Mouse (Mus musculus): ENCODE data around the gene Tas2r140. TPM values are rescaled to one million over a fixed set of nuclear protein-coding genes. Genes with fewer than 3 reads are reported as not detected.

Gene Tas2r140
- polyA plus RNA-seq (2015; fragmentation: Nextera tagmentation; extraction: Ambion mirVana): not detected in 2 replicates

DNA sequence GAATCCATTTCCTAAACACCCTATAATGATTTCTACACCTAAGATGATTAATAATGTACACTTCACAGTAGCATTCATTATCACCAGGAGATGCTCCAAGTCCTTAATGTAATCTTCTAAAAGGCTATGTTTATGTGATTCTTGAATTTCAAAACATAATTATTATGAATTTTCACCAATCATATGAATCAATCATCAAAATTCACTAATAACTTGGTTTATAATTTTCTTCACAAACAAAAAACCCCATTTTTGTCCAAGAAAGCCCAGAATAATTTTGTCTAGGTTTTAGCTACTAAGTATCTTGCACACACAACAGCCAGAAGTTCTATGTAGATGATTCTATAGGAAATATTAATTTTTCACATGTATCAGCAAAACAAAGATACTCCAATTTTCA lies at the start of gene Tas2r140:
TSS of gene Tas2r140 (minus strand) at position 101 of the 400 bp plus-strand sequence.
- Histone ChIP-seq H3K4me3 (no peak within 1 kb of the TSS), H3K36me3 (no peaks in the 10 kb centered on the region), H3K9me3 (no peaks in the 10 kb centered on the region), H3K27me3 (replicated peaks) (no peaks in the 10 kb centered on the region), H3K9ac (no peak within 1 kb of the TSS), H3K4me1 (no peaks in the 10 kb centered on the region), H3K27ac (replicated peaks) (no peak within 1 kb of the TSS), H3K4me2 (no peak within 1 kb of the TSS)
- ATAC-seq (ENCODE audit: extremely low read depth, insufficient number of reproducible peaks, low FRiP score, low TSS enrichment): no peak

DNA sequence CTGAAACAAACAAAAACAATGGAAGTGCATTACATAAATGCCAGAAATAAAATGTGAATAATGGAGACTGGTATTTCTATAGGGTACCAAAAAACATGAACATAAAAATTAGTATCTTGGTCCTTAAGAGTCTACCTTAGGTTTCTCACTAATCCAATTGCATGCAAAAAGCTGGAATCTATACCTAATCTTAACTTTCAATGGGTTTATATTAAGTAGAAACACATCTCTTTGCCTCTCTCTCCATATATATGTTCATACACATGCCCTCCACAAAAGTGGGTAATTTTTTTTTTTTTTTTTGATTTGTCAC lies 48.9 kb upstream of the Tas2r140 start, which contains the start of gene Smim10l1:
TSS of gene Smim10l1 (plus strand) at position 301 of the 313 bp plus-strand sequence.
- peaks cover 18% of the 10 kb centered on the region for H3K36me3 ChIP-seq
- peak within 1 kb of the TSS; percentile 78 for H3K4me2 ChIP-seq
- no peaks in the 10 kb centered on the region for H3K9me3 ChIP-seq
- no peak for ATAC-seq (ENCODE audit: extremely low read depth, insufficient number of reproducible peaks, low FRiP score, low TSS enrichment)
- H3K27me3 ChIP-seq (replicated peaks): no peaks in the 10 kb centered on the region
- H3K4me1 ChIP-seq: peaks cover 7% of the 10 kb centered on the region
- H3K4me3 ChIP-seq: peak within 1 kb of the TSS; percentile 84
- peak within 1 kb of the TSS; percentile 98 for H3K27ac ChIP-seq (replicated peaks)
- peak within 1 kb of the TSS; percentile 97 for H3K9ac ChIP-seq

DNA sequence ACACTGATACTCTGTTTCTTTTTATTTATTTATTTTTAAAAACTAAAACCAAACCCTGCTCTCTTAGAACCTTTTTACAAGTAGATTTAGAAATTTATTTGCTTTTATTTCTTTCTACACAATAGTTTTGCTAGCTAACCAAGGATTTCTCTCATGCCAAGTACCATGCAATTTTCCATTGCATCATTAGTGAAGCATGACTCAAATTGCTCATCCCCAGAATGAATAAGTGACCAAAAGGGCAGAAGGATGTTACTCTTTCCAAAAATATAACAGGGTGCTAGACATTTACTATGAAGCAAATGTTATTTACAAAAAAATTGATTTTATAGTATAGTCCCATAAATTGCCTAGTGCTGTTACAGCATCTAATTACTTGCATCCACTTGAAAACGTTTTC lies 46.8 kb upstream of the Tas2r140 start:
- no peaks in the 10 kb centered on the region for H3K27me3 ChIP-seq (replicated peaks)
- WGBS: 42% methylated on average over 1 of the region's 1 CpGs
- no peak for ATAC-seq (ENCODE audit: extremely low read depth, insufficient number of reproducible peaks, low FRiP score, low TSS enrichment)
- no peak overlapping the region for H3K27ac ChIP-seq (replicated peaks)
- no peak overlapping the region for H3K4me3 ChIP-seq
- H3K36me3 ChIP-seq: peaks cover 1% of the 10 kb centered on the region; the same call in 1 of the 2 replicates
- peaks cover 7% of the 10 kb centered on the region for H3K4me1 ChIP-seq
- H3K4me2 ChIP-seq: no peak overlapping the region
- H3K9me3 ChIP-seq: no peaks in the 10 kb centered on the region
- H3K9ac ChIP-seq: no peak overlapping the region

DNA sequence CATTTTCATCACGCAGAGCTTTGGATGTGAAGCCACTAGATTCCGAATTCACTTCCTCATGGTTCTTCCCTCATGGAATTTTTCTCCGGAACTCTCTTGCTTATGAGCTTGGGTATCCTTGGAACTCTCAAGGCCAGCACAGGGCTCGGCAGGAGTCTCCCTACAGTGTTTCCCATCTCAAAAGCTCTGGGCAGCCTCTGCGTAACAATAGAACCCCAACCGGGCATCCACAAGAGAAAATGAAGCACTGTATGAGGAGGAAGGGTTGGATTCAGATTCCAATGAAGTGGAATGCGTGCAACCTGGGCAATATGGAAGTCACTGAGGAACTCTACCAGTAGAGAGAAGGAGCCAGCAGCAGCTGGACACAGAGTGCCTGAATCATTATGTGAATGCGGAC lies 36.6 kb upstream of the Tas2r140 start:
- Histone ChIP-seq H3K27me3 (replicated peaks) (no peaks in the 10 kb centered on the region), H3K27ac (replicated peaks) (no peak overlapping the region), H3K9me3 (no peaks in the 10 kb centered on the region), H3K4me2 (no peak overlapping the region), H3K4me3 (no peak overlapping the region), H3K9ac (no peak overlapping the region), H3K4me1 (no peaks in the 10 kb centered on the region), H3K36me3 (no peaks in the 10 kb centered on the region)
- ATAC-seq (ENCODE audit: extremely low read depth, insufficient number of reproducible peaks, low FRiP score, low TSS enrichment): no peak
- 78% methylated on average over 8 of the region's 8 CpGs for WGBS

DNA sequence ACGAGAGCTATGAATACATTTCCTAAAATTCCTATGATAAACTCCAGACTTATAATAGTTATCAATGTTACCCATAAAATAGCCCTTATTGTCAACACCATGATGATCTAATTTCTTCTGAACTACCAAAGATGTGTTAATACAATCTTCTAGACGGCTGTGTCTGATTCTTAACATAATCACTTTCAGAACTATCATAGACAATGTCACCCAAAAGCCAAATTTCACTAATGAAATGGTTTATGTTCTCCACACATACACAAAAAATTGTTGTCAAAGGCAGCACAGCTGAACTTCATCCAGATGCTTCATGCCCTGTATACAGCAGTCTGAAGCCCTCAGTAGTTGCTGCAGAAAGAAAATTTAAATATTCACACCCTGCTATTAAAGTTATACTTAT lies 18.6 kb downstream of the Tas2r140 start, which contains the start of gene Tas2r103:
TSS of gene Tas2r103 (minus strand) at position 101 of the 400 bp plus-strand sequence.
- no peak within 1 kb of the TSS for H3K9ac ChIP-seq
- H3K4me1 ChIP-seq: no peaks in the 10 kb centered on the region
- H3K9me3 ChIP-seq: no peaks in the 10 kb centered on the region
- 64% methylated on average over 2 of the region's 2 CpGs for WGBS
- H3K36me3 ChIP-seq: no peaks in the 10 kb centered on the region
- H3K27me3 ChIP-seq (replicated peaks): no peaks in the 10 kb centered on the region
- no peak within 1 kb of the TSS for H3K27ac ChIP-seq (replicated peaks)
- no peak within 1 kb of the TSS for H3K4me2 ChIP-seq
- ATAC-seq (ENCODE audit: extremely low read depth, insufficient number of reproducible peaks, low FRiP score, low TSS enrichment): no peak
- no peak within 1 kb of the TSS for H3K4me3 ChIP-seq

Other genes starting within 250 kb of the Tas2r140 start
- not detected in 2 replicates for gene Tas2r123, start 208.7 kb downstream of the Tas2r140 start, polyA plus RNA-seq (2015; fragmentation: Nextera tagmentation; extraction: Ambion mirVana)
- not detected in 2 replicates for gene Tas2r116, start 200.4 kb downstream of the Tas2r140 start, polyA plus RNA-seq (2015; fragmentation: Nextera tagmentation; extraction: Ambion mirVana)
- not detected in 2 replicates for gene Tas2r110, start 187.8 kb downstream of the Tas2r140 start, polyA plus RNA-seq (2015; fragmentation: Nextera tagmentation; extraction: Ambion mirVana)
- not detected in 2 replicates for gene Tas2r113, start 162.8 kb downstream of the Tas2r140 start, polyA plus RNA-seq (2015; fragmentation: Nextera tagmentation; extraction: Ambion mirVana)
- not detected in 2 replicates for gene Tas2r125, start 146.2 kb downstream of the Tas2r140 start, polyA plus RNA-seq (2015; fragmentation: Nextera tagmentation; extraction: Ambion mirVana)
- not detected in 2 replicates for gene Tas2r129, start 104.7 kb downstream of the Tas2r140 start, polyA plus RNA-seq (2015; fragmentation: Nextera tagmentation; extraction: Ambion mirVana)
- gene Tas2r131, start 97.9 kb downstream of the Tas2r140 start, polyA plus RNA-seq (2015; fragmentation: Nextera tagmentation; extraction: Ambion mirVana): not detected in 2 replicates
- gene Tas2r109, start 74.9 kb downstream of the Tas2r140 start, polyA plus RNA-seq (2015; fragmentation: Nextera tagmentation; extraction: Ambion mirVana): not detected in 2 replicates
- gene Tas2r103, start 18.7 kb downstream of the Tas2r140 start, polyA plus RNA-seq (2015; fragmentation: Nextera tagmentation; extraction: Ambion mirVana): not detected in 2 replicates
- gene Smim10l1, start 49.1 kb upstream of the Tas2r140 start, polyA plus RNA-seq (2015; fragmentation: Nextera tagmentation; extraction: Ambion mirVana): 63.7 and 69.6 TPM in 2 replicates
- gene 5530400C23Rik, start 236.4 kb upstream of the Tas2r140 start, polyA plus RNA-seq (2015; fragmentation: Nextera tagmentation; extraction: Ambion mirVana): not detected in 2 replicates

Data from heart, embryonic 13.5 days (tissue).